Mouse (Mus musculus): ENCODE measurements at regions not wholly inside any gene's neighbourhood (a gene's known extent, or its start where the extent isn't known, plus 50 kb on each side); places are given as distances from the start of the nearest gene placed in this dataset.

- TF ChIP-seq GATA1 (IDR thresholded peaks at IDR 0.05; ENCODE audit: borderline replicate concordance, low read length) (no peak), CTCF (IDR thresholded peaks at IDR 0.05; ENCODE audit: low read depth, low read length) (no peak)
Measured at GRCm38 (mm10) chr2:106465055-106465454, 228.0 kb upstream of the Mpped2 start.

Data from G1E (cell line).